Mouse (Mus musculus): Measurements from ENCODE around the gene Fastkd5. TPM values are rescaled to one million over a fixed set of nuclear protein-coding genes. Genes with fewer than 3 reads are reported as not detected.

The Fastkd5 gene
- 8.9 TPM for polyA plus RNA-seq (2017; shearing (Covaris generic))

GRCm38 (mm10) chr2:130629839-130630203 is at the start of gene Fastkd5, which contains the start of gene Ubox5:
Gene Fastkd5 (minus strand): TSS chr2:130630027.
Gene Ubox5 (minus strand): TSS chr2:130630038.

GRCm38 (mm10) chr2:130667559-130667958 is 37.7 kb upstream of the Fastkd5 start, which contains the start of gene Itpa:
Gene Itpa (plus strand): TSS chr2:130667610.

GRCm38 (mm10) chr2:130664102-130664701 is 34.4 kb upstream of the Fastkd5 start, which contains the start of gene Ddrgk1:
Gene Ddrgk1 (minus strand): TSS chr2:130664659.

GRCm38 (mm10) chr2:130642684-130643369 is 13.0 kb upstream of the Fastkd5 start, which contains the start of gene Lzts3:
Gene Lzts3 (minus strand): TSS chr2:130642803.

GRCm38 (mm10) chr2:130582552-130582951 is 47.3 kb downstream of the Fastkd5 start, which contains the start of gene Avp:
Gene Avp (minus strand): TSS chr2:130582554.

GRCm38 (mm10) chr2:130575873-130576272 is 54.0 kb downstream of the Fastkd5 start, which contains the start of gene Oxt:
Gene Oxt (plus strand): TSS chr2:130576173.

Other genes with a start within 250 kb of the Fastkd5 start
- gene Cpxm1, start 232.5 kb downstream of the Fastkd5 start, polyA plus RNA-seq (2017; shearing (Covaris generic)) = 0.26 TPM
- gene Gm28372, start 224.8 kb downstream of the Fastkd5 start, polyA plus RNA-seq (2017; shearing (Covaris generic)) = not detected
- not detected for gene 1700020A23Rik, start 224.8 kb downstream of the Fastkd5 start, polyA plus RNA-seq (2017; shearing (Covaris generic))
- gene Tmem239, start 223.5 kb downstream of the Fastkd5 start, polyA plus RNA-seq (2017; shearing (Covaris generic)) = not detected
- 247 TPM for gene Vps16, start 205.7 kb downstream of the Fastkd5 start, polyA plus RNA-seq (2017; shearing (Covaris generic))
- 16.8 TPM for gene Pced1a, start 205.3 kb downstream of the Fastkd5 start, polyA plus RNA-seq (2017; shearing (Covaris generic))
- gene Ptpra, start 179.7 kb downstream of the Fastkd5 start, polyA plus RNA-seq (2017; shearing (Covaris generic)) = 137 TPM
- 49.8 TPM for gene Mrps26, start 66.3 kb downstream of the Fastkd5 start, polyA plus RNA-seq (2017; shearing (Covaris generic))
- not detected for gene Oxt, start 53.9 kb downstream of the Fastkd5 start, polyA plus RNA-seq (2017; shearing (Covaris generic))
- gene Avp, start 47.5 kb downstream of the Fastkd5 start, polyA plus RNA-seq (2017; shearing (Covaris generic)) = not detected
- 2.9 TPM for gene Ubox5, start within 50 bp of the Fastkd5 start, polyA plus RNA-seq (2017; shearing (Covaris generic))
- 2.8 TPM for gene Lzts3, start 12.8 kb upstream of the Fastkd5 start, polyA plus RNA-seq (2017; shearing (Covaris generic))
- 136 TPM for gene Ddrgk1, start 34.6 kb upstream of the Fastkd5 start, polyA plus RNA-seq (2017; shearing (Covaris generic))
- 20.1 TPM for gene Itpa, start 37.6 kb upstream of the Fastkd5 start, polyA plus RNA-seq (2017; shearing (Covaris generic))
- gene Slc4a11, start 67.5 kb upstream of the Fastkd5 start, polyA plus RNA-seq (2017; shearing (Covaris generic)) = not detected